Mouse (Mus musculus) small intestine, adult 2 months (tissue): Measurements from ENCODE around the gene Ppp6r3. TPM values are rescaled to one million over a fixed set of nuclear protein-coding genes. Genes with fewer than 3 reads are reported as not detected.
A peak's percentile ranks its signal among the peaks of the same experiment; 100 is the strongest.

Source experiments
- H3K27ac ChIP-seq: fragments of 200-500 bp; 2 replicates; pipeline ENCODE4 v1.5.1; 2012; ENCODE audit warnings: low read depth, low read length, control low read depth, inconsistent platforms; ENCODE audit not compliant: insufficient read depth
- H3K27me3 ChIP-seq: fragments of 200-500 bp; 2 replicates; pipeline ENCODE4 v1.6.1; 2012; ENCODE audit warnings: mild to moderate bottlenecking, moderate library complexity, low read length, inconsistent platforms; ENCODE audit not compliant: control insufficient read depth, insufficient read depth
- H3K36me3 ChIP-seq: fragments of 200-500 bp; 2 replicates; pipeline ENCODE4 v1.6.1; 2012; ENCODE audit warnings: mild to moderate bottlenecking, low read length, control low read depth, inconsistent platforms; ENCODE audit not compliant: control insufficient read depth, insufficient read depth
- H3K4me1 ChIP-seq: fragments of 200-500 bp; 2 replicates; pipeline ENCODE4 v1.6.1; 2012; ENCODE audit warnings: low read length, inconsistent platforms, mixed read lengths; ENCODE audit not compliant: control insufficient read depth, insufficient read depth, insufficient read length
- H3K4me3 ChIP-seq: fragments of 200-500 bp; 2 replicates; pipeline ENCODE4 v1.5.1; 2012; ENCODE audit warnings: low read depth, mild to moderate bottlenecking, control low read depth, inconsistent platforms, low read length, moderate library complexity
- CTCF ChIP-seq: fragments of 200-500 bp; IDR thresholded peaks from 2 replicates; pipeline ENCODE4 v1.5.1; 2012; ENCODE audit warnings: low read depth, mild to moderate bottlenecking, control low read depth, inconsistent platforms, low read length, moderate library complexity, mixed read lengths; ENCODE audit not compliant: insufficient replicate concordance, insufficient read length; ENCODE audit errors: extremely low read depth
- POLR2A ChIP-seq: fragments of 200-500 bp; IDR thresholded peaks from 2 replicates; pipeline ENCODE4 v1.6.1; 2012; ENCODE audit warnings: low read depth, mild to moderate bottlenecking, control low read depth, inconsistent platforms, low read length, moderate library complexity
- WGBS: fragments of 180-500 bp; shearing (Covaris S2); methylation state at CpG from one replicate; pipeline ENCODE4 v1.1.7; 2018; 5-methylcytosine and 5-hydroxymethylcytosine counted together
- polyA plus RNA-seq: library from polyadenylated mRNA; depleted of rRNA; stranded (reverse); fragments of >200 nt; gene quantifications from 2 replicates; pipeline ENCODE4 v1.2.3, GENCODE M21; 2012

Ppp6r3 gene
- polyA plus RNA-seq, 1 experiment, result 67.9 TPM

- no peaks in the 10 kb centered on the region for H3K27me3 ChIP-seq
- no peak overlapping the region for H3K27ac ChIP-seq
- peak; percentile 56; the same call in 1 of the 2 replicates for TF ChIP-seq CTCF
- TF ChIP-seq POLR2A, result no peak
- no peak overlapping the region for H3K4me3 ChIP-seq
- WGBS, result 51% methylated on average over 9 of the region's 9 CpGs
- H3K36me3 ChIP-seq, result no peaks in the 10 kb centered on the region
- H3K4me1 ChIP-seq, result no peaks in the 10 kb centered on the region
Measured at GRCm38 (mm10) chr19:3436840-3437239, 138.7 kb downstream of the Ppp6r3 start.

DNA sequence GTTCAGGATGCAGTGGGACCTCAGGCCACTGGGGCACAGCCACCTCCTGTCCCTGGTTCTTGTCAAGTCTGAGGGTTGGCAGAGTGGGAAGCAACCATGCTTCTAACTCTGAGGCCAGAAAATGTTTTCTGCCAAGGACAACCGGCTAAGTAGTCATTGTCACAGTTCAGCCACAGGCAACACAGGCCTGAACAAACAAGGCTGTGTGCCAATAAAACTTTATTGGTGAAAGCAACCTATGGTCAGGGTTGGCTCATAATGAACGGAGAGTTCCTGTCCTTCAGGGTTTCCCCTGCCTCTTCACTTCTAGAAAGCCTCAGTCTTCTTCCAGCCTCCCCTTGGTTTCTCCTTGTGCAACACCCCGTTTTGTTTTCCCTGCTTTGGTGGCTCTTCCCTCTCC is 139.7 kb downstream of the Ppp6r3 start:
- Histone ChIP-seq H3K27ac (no peak overlapping the region), H3K4me1 (no peaks in the 10 kb centered on the region), H3K27me3 (no peaks in the 10 kb centered on the region), H3K36me3 (no peaks in the 10 kb centered on the region), H3K4me3 (no peak overlapping the region)
- TF ChIP-seq CTCF (no peak), POLR2A (no peak)
- WGBS, result 50% methylated on average over 3 of the region's 3 CpGs

- WGBS, result 51% methylated on average over 4 of the region's 4 CpGs
- TF ChIP-seq POLR2A (no peak), CTCF (no peak)
- H3K4me1 ChIP-seq, result no peaks in the 10 kb centered on the region
- no peak overlapping the region for H3K4me3 ChIP-seq
- H3K36me3 ChIP-seq, result no peaks in the 10 kb centered on the region
- no peaks in the 10 kb centered on the region for H3K27me3 ChIP-seq
- no peak overlapping the region for H3K27ac ChIP-seq
Measured at GRCm38 (mm10) chr19:3434641-3435040, 140.9 kb downstream of the Ppp6r3 start.

- Histone ChIP-seq H3K4me1 (no peaks in the 10 kb centered on the region), H3K27me3 (no peaks in the 10 kb centered on the region), H3K27ac (no peak overlapping the region), H3K4me3 (no peak overlapping the region), H3K36me3 (no peaks in the 10 kb centered on the region)
- no peak for TF ChIP-seq CTCF
- TF ChIP-seq POLR2A, result 0 out of 2 replicates have a peak, but pooled peaks have one; percentile 8
- WGBS, result 67% methylated on average over 4 of the region's 4 CpGs
Measured at GRCm38 (mm10) chr19:3434124-3434523, 141.4 kb downstream of the Ppp6r3 start.

DNA sequence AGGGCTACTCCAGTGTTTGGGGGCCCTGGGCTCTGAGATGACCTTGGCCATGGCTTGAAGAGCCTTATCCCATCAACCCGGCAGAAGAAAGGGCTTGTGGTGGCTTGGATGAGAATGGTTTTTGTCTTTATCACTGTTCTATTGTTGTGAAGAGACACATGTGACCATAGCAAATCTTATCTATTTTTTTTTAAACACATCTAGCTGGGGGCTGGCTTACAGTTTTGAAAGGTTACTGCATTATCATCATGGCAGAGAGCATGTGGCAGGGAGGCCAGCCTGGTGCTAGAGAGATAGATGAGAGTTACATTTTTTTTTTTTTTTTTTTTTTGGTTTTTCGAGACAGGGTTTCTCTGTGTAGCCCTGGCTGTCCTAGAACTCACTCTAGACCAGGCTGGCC is 143.6 kb downstream of the Ppp6r3 start:
- no peak overlapping the region for H3K4me3 ChIP-seq
- WGBS, result 96% methylated on average over 2 of the region's 2 CpGs

DNA sequence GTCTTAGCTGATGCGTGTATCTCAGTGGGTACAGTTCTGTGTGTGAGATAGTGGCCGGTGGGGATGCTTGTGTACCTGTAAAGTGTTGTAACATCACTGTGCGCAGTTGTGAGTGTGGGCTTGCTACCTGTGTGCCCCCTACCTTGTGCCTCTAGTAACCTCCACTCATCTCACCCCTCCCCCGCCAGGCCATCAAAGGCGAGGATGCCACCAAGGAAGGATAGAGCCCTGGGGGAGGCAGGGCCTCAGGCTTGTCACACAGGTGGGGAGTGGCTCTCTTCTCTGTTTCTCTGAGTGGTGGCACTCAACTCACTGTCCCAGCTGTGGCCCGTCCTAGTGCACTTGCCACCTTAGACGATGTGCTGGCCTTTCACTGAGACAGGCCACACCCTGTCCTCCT is 144.5 kb downstream of the Ppp6r3 start:
- WGBS, result 81% methylated on average over 7 of the region's 7 CpGs
- no peak overlapping the region for H3K27ac ChIP-seq
- H3K4me1 ChIP-seq, result peaks cover 3% of the 10 kb centered on the region; the same call in 1 of the 2 replicates
- no peak overlapping the region for H3K4me3 ChIP-seq
- TF ChIP-seq POLR2A (no peak), CTCF (no peak)
- H3K36me3 ChIP-seq, result no peaks in the 10 kb centered on the region
- H3K27me3 ChIP-seq, result no peaks in the 10 kb centered on the region

More for the DNA sequence above, 143.6 kb downstream of the Ppp6r3 start:
- Histone ChIP-seq H3K27ac (no peak overlapping the region), H3K27me3 (no peaks in the 10 kb centered on the region), H3K4me1 (peaks cover 3% of the 10 kb centered on the region; the same call in 1 of the 2 replicates), H3K36me3 (no peaks in the 10 kb centered on the region)
- TF ChIP-seq CTCF (no peak), POLR2A (no peak)

GRCm38 (mm10) chr19:3429156-3429816 is 146.3 kb downstream of the Ppp6r3 start:
- 70% methylated on average over 7 of the region's 7 CpGs for WGBS
- no peak overlapping the region for H3K27ac ChIP-seq
- no peaks in the 10 kb centered on the region for H3K36me3 ChIP-seq
- H3K27me3 ChIP-seq, result no peaks in the 10 kb centered on the region
- no peak overlapping the region for H3K4me3 ChIP-seq
- TF ChIP-seq CTCF (no peak), POLR2A (no peak)
- H3K4me1 ChIP-seq, result peaks cover 4% of the 10 kb centered on the region; the same call in 1 of the 2 replicates
